Mouse (Mus musculus): ENCODE measurements at regions not wholly inside any gene's neighbourhood (a gene's known extent, or its start where the extent isn't known, plus 50 kb on each side); places are given as distances from the start of the nearest gene placed in this dataset.
"Not testable (repeated sequence)": the region's sequence is repeated elsewhere in the genome, so short reads cannot be mapped to it uniquely, and the experiment has no call there.

- in situ Hi-C loops (cut with MboI, MseI) = no loop called here
Observed at GRCm38 (mm10) chr14:86211654-86212053, 929.4 kb downstream of the Diaph3 start.

GRCm38 (mm10) chr14:86204582-86204981, 936.5 kb downstream of the Diaph3 start:
- in situ Hi-C loops (cut with MboI, MseI) = no loop called here

- in situ Hi-C loops (cut with MboI, MseI) = no loop called here
Observed at GRCm38 (mm10) chr14:86197864-86198263, 943.2 kb downstream of the Diaph3 start.

DNA sequence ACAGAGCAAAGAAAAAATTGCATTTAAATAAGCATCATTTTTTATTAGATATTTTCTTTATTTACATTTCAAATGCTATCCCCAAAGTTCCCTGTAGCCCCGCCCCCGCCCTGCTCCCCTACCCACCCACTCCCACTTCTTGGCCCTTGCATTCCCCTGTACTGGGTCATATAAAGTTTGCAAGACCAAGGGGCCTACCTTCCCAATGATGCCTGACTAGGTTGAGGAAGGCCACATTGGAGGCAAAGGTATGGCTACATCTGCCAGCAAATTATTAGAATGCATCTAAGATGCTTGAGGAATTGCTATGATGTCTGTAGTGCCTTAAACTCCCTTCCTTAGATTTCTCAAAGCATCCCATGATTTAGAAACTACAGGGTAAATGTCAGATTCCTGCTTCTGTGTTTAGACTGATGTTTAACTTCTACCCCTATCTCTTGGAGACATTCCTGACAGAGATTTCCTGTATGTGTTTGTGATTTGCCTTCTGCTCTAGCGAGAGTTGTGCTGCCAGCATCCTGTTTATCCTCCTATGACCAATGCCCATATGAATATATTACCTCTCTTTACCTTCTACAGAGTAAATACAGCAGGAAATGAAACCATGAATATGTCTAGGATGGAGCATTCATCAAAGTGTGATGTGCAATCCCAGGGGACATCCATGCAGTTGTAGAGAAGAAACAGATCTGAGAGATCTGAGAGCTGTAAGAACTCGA, 956.2 kb downstream of the Diaph3 start:
- in situ Hi-C loops (cut with MboI, MseI) = no loop called here

- in situ Hi-C loops (cut with MboI, MseI) = no loop called here
Observed at GRCm38 (mm10) chr14:86178517-86178916, 962.5 kb downstream of the Diaph3 start.

- in situ Hi-C loops (cut with MboI, MseI) = no loop called here
Observed at GRCm38 (mm10) chr14:86171118-86171517, 969.9 kb downstream of the Diaph3 start.

DNA sequence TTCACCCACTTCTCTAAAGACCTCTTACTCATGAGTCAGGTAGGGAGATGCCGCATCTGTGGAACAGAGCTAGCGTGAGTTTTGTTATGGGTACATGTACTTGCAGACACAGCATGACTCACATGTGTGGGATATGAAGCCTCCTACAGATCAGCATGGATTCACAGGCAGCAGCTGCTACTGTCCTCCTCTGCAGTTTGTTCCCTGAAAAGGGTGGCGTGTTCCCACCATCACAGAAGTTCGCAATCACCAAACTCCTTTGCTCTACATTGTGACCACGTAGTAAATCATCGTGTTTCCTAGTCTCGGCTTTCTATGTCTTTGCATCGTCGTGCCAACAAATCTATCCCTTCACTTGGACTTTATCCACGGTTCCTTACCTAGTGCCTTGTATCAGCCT, 981.9 kb downstream of the Diaph3 start:
- in situ Hi-C loops (cut with MboI, MseI) = no loop called here

DNA sequence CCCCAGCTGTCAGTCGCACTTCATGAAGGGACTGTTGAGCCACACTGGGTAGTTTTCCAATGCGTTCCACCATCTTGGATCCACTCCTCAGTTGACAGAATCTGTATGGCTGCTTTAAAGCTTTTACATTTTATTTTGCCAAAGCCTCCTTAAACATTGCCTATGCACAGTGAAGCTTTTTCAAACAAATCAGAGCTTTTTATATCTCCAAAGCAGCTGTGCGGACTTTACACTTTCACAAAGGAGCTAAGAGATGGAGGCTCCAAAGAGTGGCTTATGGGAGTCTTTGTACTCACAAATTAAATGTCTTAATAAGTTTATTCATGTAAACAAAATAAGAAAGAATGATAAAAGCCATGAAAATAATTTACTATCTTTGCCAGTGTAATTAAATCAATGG, 986.3 kb downstream of the Diaph3 start:
- in situ Hi-C loops (cut with MboI, MseI) = no loop called here

DNA sequence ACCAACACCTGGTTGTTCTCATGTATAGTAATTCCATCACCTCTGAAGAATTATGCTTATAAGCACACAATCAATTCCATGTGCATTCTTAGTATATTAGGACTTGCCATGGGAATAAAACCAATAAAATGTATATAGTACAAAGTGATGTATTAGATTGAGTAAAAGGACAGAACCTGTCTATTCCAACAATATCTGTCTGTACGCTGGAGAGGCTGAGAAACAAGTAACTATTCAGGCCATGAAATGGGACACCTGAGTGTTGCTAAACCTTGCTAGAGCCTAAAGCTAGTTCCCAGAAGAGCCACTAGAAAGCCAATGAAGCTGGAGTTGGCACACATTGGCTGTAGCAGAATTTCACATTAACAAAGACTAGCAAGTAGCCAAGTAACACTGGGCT, 989.8 kb downstream of the Diaph3 start:
- in situ Hi-C loops (cut with MboI, MseI) = no loop called here

DNA sequence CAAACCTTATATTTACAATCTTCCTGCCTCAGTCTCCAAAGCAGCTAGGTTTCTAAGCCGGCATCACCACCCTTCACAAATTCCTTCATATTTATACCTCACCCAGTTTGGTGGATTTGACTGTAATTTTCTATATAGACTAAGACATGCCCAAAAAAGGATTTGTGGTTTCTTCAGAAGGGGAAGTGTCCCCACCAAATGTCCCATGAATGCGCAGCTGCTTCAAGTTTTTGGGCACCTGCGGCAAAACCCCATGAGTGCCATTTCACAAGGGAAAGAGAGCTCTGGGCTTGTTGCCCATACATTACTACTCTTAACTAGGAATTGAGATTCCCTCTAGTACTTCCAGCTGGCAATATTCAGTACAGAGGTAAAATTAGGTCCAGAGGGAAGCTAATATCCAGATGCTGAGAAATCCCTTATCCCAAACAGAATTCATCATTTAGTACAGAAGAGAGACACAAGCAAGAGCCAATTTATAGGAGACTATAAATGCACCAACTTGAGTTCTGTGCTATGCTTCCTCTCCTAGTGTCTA, 990.6 kb downstream of the Diaph3 start:
- in situ Hi-C loops (cut with MboI, MseI) = no loop called here

- in situ Hi-C loops (cut with MboI, MseI) = no loop called here
Observed at GRCm38 (mm10) chr14:86115254-86116057, 1025.6 kb downstream of the Diaph3 start.

DNA sequence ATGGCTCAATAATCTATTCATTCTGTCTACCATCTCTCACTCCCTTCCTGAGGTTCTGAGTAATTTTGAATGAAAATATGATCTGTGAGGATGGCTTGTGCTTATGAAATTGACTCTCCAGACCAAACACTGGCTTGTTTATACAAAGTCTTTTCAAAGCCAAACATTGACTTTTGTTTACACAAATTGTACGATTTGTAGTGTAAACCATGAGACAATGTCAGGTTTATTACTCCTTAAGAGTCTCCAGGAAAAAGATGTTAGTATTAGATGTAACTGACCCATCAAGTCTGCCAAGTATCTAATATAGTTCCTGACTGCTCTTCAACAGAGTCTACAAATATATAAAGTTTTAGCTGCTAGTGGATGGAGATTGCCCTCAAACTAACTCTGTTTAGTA, 1039.5 kb downstream of the Diaph3 start:
- in situ Hi-C loops (cut with MboI, MseI) = no loop called here

DNA sequence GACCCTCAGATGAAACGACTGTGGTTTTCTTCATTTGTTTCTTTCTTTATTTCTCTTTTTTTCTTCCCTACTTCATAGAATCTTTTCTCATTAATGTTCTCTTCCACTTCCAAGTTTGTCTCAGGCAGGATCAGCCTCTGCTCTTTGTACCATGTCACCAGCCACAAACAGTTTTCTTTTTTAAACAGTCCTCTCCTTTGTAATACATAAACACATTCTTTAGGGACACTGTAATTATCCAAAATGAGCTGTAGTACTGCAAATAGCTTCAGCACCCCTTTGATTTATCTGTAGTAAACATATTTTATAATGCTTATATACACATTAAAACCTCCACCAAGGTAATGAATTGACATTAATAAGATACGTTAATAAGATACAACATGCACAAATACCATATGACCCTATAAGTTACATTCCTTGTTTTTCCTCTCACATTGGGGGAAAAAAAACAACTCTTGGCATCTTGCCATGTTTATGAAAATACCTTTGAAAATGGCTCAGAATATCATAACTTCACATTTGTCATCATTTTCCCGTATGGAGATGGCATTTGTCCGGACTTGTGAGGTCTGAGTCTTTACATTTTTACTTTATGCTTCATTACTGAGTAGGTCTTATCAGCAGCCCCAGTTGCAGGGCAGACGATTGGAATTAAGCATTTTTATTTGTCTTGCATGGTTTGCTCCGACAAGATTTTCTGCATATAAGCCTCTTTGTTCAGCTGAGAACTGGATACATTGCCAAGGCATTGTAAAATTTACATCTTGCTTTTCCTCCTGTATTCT, 1070.5 kb downstream of the Diaph3 start:
- in situ Hi-C loops (cut with MboI, MseI) = no loop called here

DNA sequence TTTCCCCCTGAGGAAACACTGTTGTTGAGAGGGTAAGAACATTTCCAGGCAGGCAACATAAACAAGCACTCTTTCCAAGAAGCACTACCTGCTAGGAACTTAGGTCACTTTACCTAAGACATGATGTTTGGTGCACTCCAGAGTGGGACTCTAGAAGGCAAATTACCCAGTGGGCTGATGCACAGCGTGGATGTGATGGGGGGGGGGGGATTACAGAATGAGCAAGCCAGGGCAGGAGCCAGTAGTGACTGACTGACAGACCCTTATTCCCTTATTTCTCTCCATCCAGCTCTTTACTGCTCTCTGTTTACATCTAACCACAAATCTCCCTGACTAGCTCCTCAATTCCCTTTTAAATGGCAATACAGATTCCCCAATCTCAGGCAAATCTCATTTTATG, 1071.7 kb downstream of the Diaph3 start:
- in situ Hi-C loops (cut with MboI, MseI) = no loop called here

- in situ Hi-C loops (cut with MboI, MseI) = no loop called here
Observed at GRCm38 (mm10) chr14:86067743-86068142, 1073.3 kb downstream of the Diaph3 start.

DNA sequence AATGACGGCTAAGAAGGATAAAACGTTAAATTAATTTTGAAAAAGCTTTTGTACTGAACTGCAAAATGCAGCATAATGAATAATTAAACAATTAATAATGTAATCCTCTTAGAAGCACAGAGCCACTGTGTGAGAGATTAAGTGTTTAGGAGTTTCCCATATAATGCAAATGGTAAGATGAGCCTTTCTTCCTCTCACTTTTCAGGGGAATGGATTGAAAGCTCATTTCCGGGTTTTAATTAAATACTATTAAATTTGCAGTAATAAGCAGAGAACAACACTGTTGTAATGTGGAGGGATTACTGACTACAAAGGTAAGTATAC, 1077.5 kb downstream of the Diaph3 start:
- in situ Hi-C loops (cut with MboI, MseI) = no loop called here

DNA sequence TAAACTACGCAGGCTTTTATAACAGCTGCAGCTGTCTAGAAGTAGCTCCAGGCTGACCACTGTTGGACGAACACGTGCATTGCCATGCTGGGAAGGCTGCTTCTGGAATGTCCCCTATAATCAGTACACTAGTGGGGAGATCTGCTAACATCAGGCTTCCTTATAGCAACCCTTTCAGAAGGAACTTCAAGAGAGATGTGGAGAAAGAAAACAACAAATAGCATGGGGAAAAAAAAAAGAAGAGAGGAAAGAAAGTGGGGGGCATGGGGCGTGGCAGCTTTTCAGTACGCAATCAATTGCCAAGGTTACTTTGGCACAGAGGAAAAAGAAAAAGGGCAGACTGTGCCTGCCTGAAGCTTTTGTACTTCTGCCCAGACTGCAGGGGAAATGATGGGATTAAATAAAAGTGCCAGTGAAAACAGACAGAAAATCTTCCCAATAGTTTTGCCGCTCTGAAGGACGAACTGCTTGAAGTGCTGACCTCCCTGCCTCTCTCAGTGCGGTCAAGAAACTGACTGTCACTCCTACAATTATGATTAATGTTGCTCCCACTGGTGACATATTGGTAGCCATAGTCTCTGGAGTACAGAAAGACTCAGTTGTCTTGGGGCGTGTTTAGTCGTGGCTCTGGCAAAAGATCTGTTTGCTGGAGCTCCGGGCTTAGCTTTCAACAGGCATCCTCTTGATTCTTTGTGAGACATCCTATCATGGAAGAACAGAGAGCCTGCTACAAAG, 1078.0 kb downstream of the Diaph3 start:
- in situ Hi-C loops (cut with MboI, MseI) = no loop called here

DNA sequence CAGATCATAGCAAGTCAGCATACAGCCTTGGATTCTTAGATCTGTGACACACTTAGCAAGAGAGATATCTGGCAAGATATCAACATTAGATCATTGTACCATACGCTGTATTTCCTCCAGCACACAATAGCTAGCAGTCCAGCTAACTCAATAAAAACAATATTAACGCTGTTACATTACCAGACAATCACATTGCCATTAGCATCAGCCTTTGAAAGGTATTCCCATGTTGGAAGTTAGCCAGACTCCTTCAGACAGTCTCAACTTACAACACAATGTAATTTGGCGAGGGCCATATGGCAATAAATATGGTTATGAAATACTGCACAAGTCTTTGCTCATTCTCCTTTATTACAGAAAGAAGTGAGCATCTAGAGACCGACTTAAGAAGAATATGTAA, 1084.0 kb downstream of the Diaph3 start:
- in situ Hi-C loops (cut with MboI, MseI) = no loop called here

- in situ Hi-C loops (cut with MboI, MseI) = no loop called here
Observed at GRCm38 (mm10) chr14:86054668-86055067, 1086.4 kb downstream of the Diaph3 start.

DNA sequence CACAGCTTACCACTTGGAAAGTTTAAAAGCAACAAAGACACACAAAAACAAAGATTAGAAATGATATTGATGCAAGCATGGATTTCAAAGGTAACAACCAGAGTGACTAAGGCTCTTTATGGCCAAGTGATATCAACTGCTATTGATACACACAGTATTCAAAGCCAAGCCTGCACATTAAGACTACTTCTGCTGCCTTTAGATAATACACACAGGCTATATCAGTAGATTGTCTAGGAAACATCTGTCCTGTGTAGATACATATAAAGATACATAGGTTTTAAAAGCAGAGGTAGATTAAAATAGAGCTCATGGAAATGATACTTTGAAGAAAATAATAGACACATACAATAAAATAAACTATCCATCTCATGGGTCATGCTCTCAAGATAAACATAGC, 1111.6 kb downstream of the Diaph3 start:
- in situ Hi-C loops (cut with MboI, MseI) = no loop called here

- in situ Hi-C loops (cut with MboI, MseI) = not testable (repeated sequence)
Observed at GRCm38 (mm10) chr14:86017611-86018010, 1123.4 kb downstream of the Diaph3 start.

Measured in T-helper 1 cell (primary cell).